Mouse (Mus musculus): Measurements from ENCODE around the gene Lin54.
"Not testable (repeated sequence)": the region's sequence is repeated elsewhere in the genome, so short reads cannot be mapped to it uniquely, and the experiment has no call there.

The Lin54 gene

GRCm38 (mm10) chr5:100488231-100488630 lies 12.2 kb downstream of the Lin54 start:
- DNase-seq (ENCODE audit: low read depth) = peak; percentile 55

GRCm38 (mm10) chr5:100487120-100487519 lies 13.3 kb downstream of the Lin54 start:
- DNase-seq (ENCODE audit: low read depth) = no peak

- DNase-seq (ENCODE audit: low read depth) = no peak
These were observed 16.9 kb downstream of the Lin54 start for GRCm38 (mm10) chr5:100483569-100483968.

GRCm38 (mm10) chr5:100477604-100478003 lies 22.8 kb downstream of the Lin54 start:
- no peak for DNase-seq (ENCODE audit: low read depth)

GRCm38 (mm10) chr5:100476328-100476727 lies 24.1 kb downstream of the Lin54 start:
- no peak for DNase-seq (ENCODE audit: low read depth)

- DNase-seq (ENCODE audit: low read depth) = no peak
These were observed 33.1 kb downstream of the Lin54 start for GRCm38 (mm10) chr5:100467336-100467735.

- no peak for DNase-seq (ENCODE audit: low read depth)
These were observed 33.8 kb downstream of the Lin54 start for GRCm38 (mm10) chr5:100466624-100467023.

GRCm38 (mm10) chr5:100462374-100462773 lies 38.1 kb downstream of the Lin54 start:
- DNase-seq (ENCODE audit: low read depth) = no peak

- no peak for DNase-seq (ENCODE audit: low read depth)
These were observed 38.9 kb downstream of the Lin54 start for GRCm38 (mm10) chr5:100461526-100461925.

GRCm38 (mm10) chr5:100459468-100459867 lies 41.0 kb downstream of the Lin54 start:
- DNase-seq (ENCODE audit: low read depth) = no peak

GRCm38 (mm10) chr5:100451871-100452270 lies 48.6 kb downstream of the Lin54 start:
- no peak for DNase-seq (ENCODE audit: low read depth)

GRCm38 (mm10) chr5:100438796-100439195 lies 61.6 kb downstream of the Lin54 start:
- DNase-seq (ENCODE audit: low read depth) = no peak

- DNase-seq (ENCODE audit: low read depth) = no peak
These were observed 62.5 kb downstream of the Lin54 start for GRCm38 (mm10) chr5:100437917-100438316.

GRCm38 (mm10) chr5:100437086-100437485 lies 63.4 kb downstream of the Lin54 start:
- no peak for DNase-seq (ENCODE audit: low read depth)

GRCm38 (mm10) chr5:100430966-100431365 lies 69.5 kb downstream of the Lin54 start:
- DNase-seq (ENCODE audit: low read depth) = no peak

- no peak for DNase-seq (ENCODE audit: low read depth)
These were observed 70.4 kb downstream of the Lin54 start for GRCm38 (mm10) chr5:100430076-100430390.

GRCm38 (mm10) chr5:100429344-100430075 lies 70.9 kb downstream of the Lin54 start:
- DNase-seq (ENCODE audit: low read depth) = peak; percentile 98

GRCm38 (mm10) chr5:100428734-100429343 lies 71.6 kb downstream of the Lin54 start:
- no peak for DNase-seq (ENCODE audit: low read depth)

- DNase-seq (ENCODE audit: low read depth) = peak; percentile 42
These were observed 72.3 kb downstream of the Lin54 start for GRCm38 (mm10) chr5:100428031-100428733.

- DNase-seq (ENCODE audit: low read depth) = no peak
These were observed 73.2 kb downstream of the Lin54 start for GRCm38 (mm10) chr5:100427276-100427675.

GRCm38 (mm10) chr5:100425823-100426222 lies 74.6 kb downstream of the Lin54 start:
- not testable (repeated sequence) for DNase-seq (ENCODE audit: low read depth)

- no peak for DNase-seq (ENCODE audit: low read depth)
These were observed 76.2 kb downstream of the Lin54 start for GRCm38 (mm10) chr5:100424252-100424651.

- DNase-seq (ENCODE audit: low read depth) = no peak
These were observed 76.8 kb downstream of the Lin54 start for GRCm38 (mm10) chr5:100423626-100424025.

Data from NIH3T3 (cell line).